Mouse (Mus musculus): ENCODE data around the gene Dffb.

Dffb gene

GRCm38 (mm10) chr4:153974431-153975291, at the start of gene Dffb, which contains the start of gene Cep104:
TSS of gene Dffb (minus strand) at chr4:153975126.
TSS of gene Cep104 (plus strand) at chr4:153975194.
- peak; percentile 94 for DNase-seq (ENCODE audit: inconsistent ontology term)

DNA sequence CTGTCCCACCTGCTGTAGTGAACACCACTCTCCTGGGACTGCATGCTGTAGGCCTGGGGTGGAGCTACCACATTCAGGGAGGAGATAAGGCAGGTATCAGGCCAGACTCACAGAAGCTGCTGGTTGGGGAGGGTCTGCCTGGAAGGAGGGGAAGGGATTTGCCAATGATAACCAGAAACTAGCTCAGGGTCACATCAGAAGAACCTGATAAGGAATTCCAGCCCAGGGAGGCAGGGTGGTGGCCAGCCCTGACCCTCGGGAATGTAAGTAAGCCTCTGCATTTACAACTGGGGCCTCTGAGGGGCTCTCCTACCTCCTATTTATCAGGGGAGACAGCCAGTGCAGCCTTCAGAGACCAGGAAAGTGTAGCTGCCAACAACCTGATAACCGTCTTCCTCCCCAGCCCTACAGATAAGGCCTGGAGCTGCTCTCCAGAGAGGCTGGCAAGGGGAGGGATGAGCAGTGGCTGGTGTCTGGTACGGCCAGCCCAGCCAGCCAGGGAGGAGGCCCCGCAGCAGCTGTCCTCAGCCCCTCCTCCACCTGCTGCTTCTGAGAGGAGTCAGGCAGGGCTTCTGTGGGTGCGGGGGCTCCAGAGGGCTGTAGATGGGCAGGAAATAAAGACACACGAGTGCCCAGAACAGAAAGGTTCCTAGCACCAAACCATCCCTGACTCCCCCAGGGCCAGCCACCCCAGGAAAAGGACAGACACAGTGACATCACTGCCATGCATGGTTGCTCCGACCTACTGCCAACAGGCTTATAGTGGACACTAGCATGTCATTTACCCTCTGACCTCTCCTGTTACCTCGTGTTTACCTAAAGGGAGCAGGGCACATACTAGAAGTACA, 49.1 kb upstream of the Dffb start:
- DNase-seq (ENCODE audit: inconsistent ontology term): no peak

- peak; percentile 59 for DNase-seq (ENCODE audit: inconsistent ontology term)
Observed at GRCm38 (mm10) chr4:154022844-154023243, 47.9 kb upstream of the Dffb start.

GRCm38 (mm10) chr4:154022407-154022806, 47.5 kb upstream of the Dffb start:
- DNase-seq (ENCODE audit: inconsistent ontology term): peak; percentile 31

GRCm38 (mm10) chr4:154021432-154021831, 46.5 kb upstream of the Dffb start:
- no peak for DNase-seq (ENCODE audit: inconsistent ontology term)

DNA sequence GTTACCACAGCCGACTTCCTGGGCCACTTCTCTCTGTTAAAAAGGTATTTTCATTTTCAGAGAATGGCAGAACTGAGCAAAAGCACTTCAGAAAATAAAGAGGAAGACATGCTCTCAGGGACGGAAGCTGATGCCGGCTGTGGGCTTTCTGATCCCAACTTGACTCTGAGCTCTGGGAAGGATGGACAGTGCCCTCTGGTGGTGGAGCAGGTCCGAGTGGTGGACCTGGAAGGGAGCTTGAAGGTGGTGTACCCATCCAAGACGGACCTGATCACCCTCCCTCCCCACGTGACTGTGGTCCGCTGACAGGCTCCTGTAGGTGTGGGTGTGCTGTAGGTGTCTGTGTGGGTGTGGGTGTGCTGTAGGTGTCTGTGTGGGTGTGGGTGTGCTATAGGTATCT, 44.6 kb upstream of the Dffb start:
- DNase-seq (ENCODE audit: inconsistent ontology term): no peak

DNA sequence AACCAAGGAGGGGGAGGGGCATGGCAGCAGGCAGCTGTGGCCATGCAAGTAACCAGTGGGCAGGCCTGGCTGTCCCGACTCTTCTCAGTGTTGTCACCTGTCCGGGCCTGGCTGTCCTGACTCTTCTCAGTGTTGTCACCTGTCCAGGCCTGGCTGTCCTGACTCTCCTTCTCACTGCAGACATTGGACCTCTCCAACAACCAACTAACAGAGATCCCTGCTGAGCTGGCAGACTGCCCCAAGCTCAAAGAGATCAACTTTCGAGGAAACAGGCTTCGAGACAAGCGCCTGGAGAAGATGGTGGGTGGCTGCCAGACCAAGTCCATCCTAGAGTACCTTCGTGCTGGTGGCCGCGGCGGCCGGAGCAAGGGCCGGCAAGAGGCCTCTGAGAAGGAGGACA, 40.5 kb upstream of the Dffb start:
- DNase-seq (ENCODE audit: inconsistent ontology term): no peak

DNA sequence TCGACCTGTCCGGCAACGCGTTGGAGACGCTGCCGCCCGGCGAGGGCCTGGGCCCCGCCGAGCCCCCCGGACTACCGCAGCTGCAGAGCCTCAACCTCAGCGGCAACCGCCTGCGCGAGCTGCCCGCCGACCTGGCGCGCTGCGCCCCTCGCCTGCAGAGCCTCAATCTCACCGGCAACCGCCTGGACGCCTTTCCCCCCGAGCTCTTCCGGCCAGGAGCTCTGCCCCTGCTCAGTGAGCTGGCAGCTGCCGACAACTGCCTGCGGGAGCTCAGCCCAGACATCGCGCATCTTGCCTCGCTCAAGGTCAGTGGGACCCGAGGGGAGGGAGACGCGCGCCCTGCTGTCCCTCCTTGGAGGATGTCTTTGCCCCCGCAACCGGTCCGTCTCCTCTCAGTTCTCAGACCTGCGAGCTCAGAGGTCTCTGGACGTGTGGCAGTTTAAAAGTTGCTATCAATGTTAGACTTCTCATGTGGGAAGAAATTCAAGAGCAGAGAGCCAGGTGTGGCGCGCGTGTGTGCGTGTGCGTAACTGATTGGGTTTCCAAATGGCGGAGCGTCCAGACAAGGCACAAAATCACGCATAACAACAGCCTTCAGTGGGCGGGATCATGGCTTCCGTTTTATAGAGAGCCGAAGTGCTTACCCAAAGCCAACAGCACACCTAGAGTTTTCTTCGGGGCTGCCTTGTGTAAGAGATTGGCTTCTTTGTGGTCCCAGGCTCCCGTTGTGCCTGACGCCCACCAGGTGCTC, 37.4 kb upstream of the Dffb start:
- DNase-seq (ENCODE audit: inconsistent ontology term): peak; percentile 30

DNA sequence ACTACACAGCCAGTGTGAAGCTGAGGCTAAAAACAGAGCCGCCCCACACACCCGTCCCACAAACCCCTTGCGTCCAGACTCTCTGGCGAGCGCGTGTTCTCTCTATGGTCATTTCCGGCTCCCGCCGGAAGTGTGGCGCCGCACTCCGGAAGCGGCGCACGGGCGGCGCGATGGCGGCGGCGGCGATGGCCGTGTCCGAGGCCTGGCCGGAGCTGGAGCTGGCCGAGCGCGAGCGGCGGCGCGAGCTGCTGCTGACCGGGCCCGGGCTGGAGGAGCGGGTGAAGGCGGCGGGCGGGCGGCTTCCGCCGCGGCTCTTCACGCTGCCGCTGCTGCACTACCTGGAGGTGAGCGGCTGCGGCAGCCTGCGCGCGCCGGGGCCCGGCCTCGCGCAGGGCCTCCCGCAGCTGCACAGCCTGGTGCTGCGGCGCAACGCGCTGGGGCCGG, 36.7 kb upstream of the Dffb start, which contains the start of gene Lrrc47:
Gene Lrrc47 (plus strand): TSS at position 86 of the 444 bp plus-strand sequence.
- peak; percentile 81 for DNase-seq (ENCODE audit: inconsistent ontology term)

DNA sequence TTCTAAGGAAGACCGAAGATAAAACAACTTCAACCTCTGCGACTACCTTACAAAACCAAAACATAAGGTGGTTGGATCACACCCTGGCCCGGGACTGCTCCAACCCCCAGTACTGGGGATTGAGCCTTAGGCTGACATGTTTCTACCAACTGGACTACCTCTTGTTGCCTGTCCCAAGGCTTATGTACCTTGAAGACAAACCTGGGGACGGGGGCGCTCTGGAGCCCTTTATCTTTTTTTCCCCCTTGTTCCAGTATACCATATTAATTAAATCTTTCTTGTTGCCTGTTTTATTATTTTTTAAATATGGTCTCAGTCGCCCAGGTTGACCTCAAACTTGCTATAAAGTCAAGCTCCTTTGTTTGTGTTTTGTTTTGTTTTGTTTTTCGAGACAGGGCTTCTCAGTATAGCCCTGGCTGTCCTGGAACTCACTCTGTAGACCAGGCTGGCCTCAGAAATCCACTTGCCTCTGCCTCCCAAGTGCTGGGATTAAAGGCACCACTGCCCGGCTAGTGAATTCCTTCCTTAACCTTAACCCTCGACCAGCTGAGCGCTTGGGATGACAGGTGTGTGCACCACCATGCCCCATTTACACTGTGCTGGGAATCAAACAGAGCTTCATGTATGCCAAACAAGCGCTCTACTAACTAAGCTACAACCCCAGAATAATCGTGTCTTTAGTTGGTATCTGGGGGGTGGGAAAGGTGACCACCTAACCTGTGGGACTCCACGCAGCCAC, 36.1 kb upstream of the Dffb start:
- DNase-seq (ENCODE audit: inconsistent ontology term): no peak

GRCm38 (mm10) chr4:154007759-154008158, 32.8 kb upstream of the Dffb start:
- DNase-seq (ENCODE audit: inconsistent ontology term): no peak

- no peak for DNase-seq (ENCODE audit: inconsistent ontology term)
Observed at GRCm38 (mm10) chr4:154006264-154006663, 31.3 kb upstream of the Dffb start.

DNA sequence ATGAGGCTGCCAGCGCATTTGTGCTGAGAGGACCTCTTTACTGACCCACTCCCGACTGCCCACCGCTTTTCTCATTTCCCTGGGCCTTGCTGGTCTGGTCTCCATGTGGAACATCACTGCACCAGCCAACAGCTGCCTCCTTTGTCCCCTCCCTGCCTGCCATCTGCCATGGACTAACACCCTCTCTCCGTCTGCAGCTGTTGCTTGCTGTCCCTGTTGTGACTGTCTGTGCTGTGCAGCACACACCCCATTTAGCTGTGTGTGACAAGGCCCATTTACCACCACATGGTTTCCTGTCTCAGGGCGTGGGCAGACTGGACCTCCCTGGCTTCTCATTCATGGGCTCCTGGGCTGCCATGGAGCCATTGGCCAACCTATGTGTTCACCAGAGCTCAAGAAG, 30.6 kb upstream of the Dffb start:
- no peak for DNase-seq (ENCODE audit: inconsistent ontology term)

DNA sequence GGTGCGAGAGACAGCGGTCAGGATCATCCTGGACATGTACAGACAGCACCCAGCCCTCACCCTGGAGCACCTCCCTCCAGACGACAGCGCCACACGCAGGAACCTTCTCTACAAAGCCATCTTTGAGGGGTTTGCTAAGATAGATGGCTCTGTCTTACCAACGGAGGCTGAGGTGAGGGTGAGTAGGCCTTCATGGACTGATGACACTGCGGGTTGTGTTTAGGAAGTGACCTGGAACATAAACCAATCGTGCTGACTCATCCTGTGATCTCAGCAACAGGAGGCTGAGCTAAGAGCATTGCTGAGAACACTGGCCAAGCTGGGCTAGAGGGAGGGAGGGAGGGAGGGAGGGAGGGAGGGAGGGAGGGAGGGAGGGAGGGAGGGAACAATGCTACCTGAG, 18.6 kb upstream of the Dffb start:
- DNase-seq (ENCODE audit: inconsistent ontology term): no peak

DNA sequence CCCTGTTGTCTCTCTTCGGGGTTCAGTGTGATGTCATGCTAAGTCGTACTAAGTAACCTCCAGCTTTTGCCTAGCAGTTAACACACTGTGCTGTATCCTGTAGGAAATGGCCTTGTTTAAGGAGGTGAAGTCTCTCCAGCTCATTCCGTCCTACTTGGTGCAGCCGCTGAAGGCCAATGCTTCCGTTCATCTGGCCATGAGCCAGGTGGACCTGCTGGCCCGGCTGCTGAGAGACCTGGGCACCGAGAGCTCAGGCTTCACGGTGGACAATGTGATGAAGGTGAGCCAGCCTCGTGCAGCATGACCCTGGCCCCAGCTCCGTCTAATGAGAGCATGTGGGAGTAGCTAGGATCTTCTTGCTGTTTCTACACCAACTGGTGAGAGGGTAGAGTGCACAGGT, 17.8 kb upstream of the Dffb start:
- DNase-seq (ENCODE audit: inconsistent ontology term): no peak

- DNase-seq (ENCODE audit: inconsistent ontology term): peak; percentile 7
Observed at GRCm38 (mm10) chr4:153980470-153980869, 5.5 kb upstream of the Dffb start.

- no peak for DNase-seq (ENCODE audit: inconsistent ontology term)
Observed at GRCm38 (mm10) chr4:153979243-153979642, 4.3 kb upstream of the Dffb start.

GRCm38 (mm10) chr4:153975768-153976167, 842 bp upstream of the Dffb start:
- peak; percentile 10 for DNase-seq (ENCODE audit: inconsistent ontology term)

GRCm38 (mm10) chr4:153975292-153975662, 351 bp upstream of the Dffb start:
- no peak for DNase-seq (ENCODE audit: inconsistent ontology term)

DNA sequence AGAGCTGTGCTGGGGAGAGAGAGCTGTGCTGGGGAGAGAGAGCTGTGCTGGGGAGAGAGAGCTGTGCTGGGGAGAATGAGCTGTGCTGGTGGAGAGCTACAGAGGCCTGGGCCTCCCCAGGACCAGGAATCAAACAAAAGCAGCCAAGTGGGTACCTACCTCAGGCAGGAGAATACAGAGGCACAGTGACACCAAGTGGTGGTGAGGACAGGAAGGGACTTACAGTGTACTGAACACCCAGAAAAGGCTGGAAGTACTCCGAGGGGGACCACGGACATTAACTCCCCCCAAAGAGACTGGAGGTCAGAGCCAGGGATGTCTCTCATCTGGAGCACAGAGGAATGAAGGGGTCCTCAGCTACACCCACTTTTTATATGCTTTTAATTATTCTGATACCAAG, 6.9 kb downstream of the Dffb start:
- no peak for DNase-seq (ENCODE audit: inconsistent ontology term)

- DNase-seq (ENCODE audit: inconsistent ontology term): no peak
Observed at GRCm38 (mm10) chr4:153967556-153967955, 7.4 kb downstream of the Dffb start.
